Mouse (Mus musculus) limb, embryonic 11.5 days (tissue): ENCODE data around the gene Card9. TPM values are rescaled to one million over a fixed set of nuclear protein-coding genes. Genes with fewer than 3 reads are reported as not detected.

Experiments
- ATAC-seq: fragments of 200-750 bp; cut with Nextera tagmentation; 2 replicates; pipeline ENCODE4 v1.8.0; 2017; ENCODE audit warnings: low read depth; ENCODE audit not compliant: insufficient number of reproducible peaks, low FRiP score, low TSS enrichment
- DNase-seq: peaks from one replicate; pipeline ENCODE4 v3.0.0-alpha.2; 2015; ENCODE audit warnings: low spot score
- H3K27ac ChIP-seq: fragments of 300-500 bp; sonication (generic); replicated peaks from 2 replicates; pipeline ENCODE4 v1.5.1; 2014; ENCODE audit warnings: low read depth, mild to moderate bottlenecking, low read length
- H3K27me3 ChIP-seq: fragments of 300-500 bp; sonication (generic); 2 replicates; pipeline ENCODE4 v1.6.1; 2014; ENCODE audit warnings: mild to moderate bottlenecking, low read length, mixed read lengths; ENCODE audit not compliant: control insufficient read depth, insufficient read depth
- H3K36me3 ChIP-seq: fragments of 300-500 bp; sonication (generic); 2 replicates; pipeline ENCODE4 v1.6.1; 2014; ENCODE audit warnings: mild to moderate bottlenecking, low read length, moderate library complexity, mixed read lengths; ENCODE audit not compliant: control insufficient read depth, insufficient read depth
- H3K4me1 ChIP-seq: fragments of 300-500 bp; sonication (generic); 2 replicates; pipeline ENCODE4 v1.6.1; 2014; ENCODE audit warnings: low read length, mixed read lengths; ENCODE audit not compliant: control insufficient read depth, insufficient read depth
- H3K4me2 ChIP-seq: fragments of 300-500 bp; sonication (generic); 2 replicates; pipeline ENCODE4 v1.6.1; 2014; ENCODE audit warnings: low read depth, mild to moderate bottlenecking, moderate library complexity; ENCODE audit not compliant: severe bottlenecking
- H3K4me3 ChIP-seq: fragments of 300-500 bp; sonication (generic); 2 replicates; pipeline ENCODE4 v1.5.1; 2014; ENCODE audit warnings: low read depth, low read length
- H3K9ac ChIP-seq: fragments of 300-500 bp; sonication (generic); 2 replicates; pipeline ENCODE4 v1.6.1; 2014; ENCODE audit warnings: mild to moderate bottlenecking, low read length
- H3K9me3 ChIP-seq: fragments of 300-500 bp; sonication (generic); 2 replicates; pipeline ENCODE4 v1.6.1; 2016; ENCODE audit warnings: low read length; ENCODE audit not compliant: control insufficient read depth
- WGBS: fragments of 180-500 bp; shearing (Covaris S2); extraction: QIAGEN DNeasy Blood & Tissue Kit; methylation state at CpG from one replicate; pipeline ENCODE4 v1.1.7; 2014; 5-methylcytosine and 5-hydroxymethylcytosine counted together
- polyA plus RNA-seq: library from polyadenylated mRNA; unstranded; fragments of >200 nt; fragmentation: Nextera tagmentation; extraction: Ambion mirVana; gene quantifications from 2 replicates; pipeline ENCODE4 v1.2.1, GENCODE M21; 2014

Card9 gene
- polyA plus RNA-seq, 1 experiment from 2014 or later: 1.0 TPM

- Histone ChIP-seq H3K4me3 (no peak overlapping the region), H3K27me3 (no peaks in the 10 kb centered on the region), H3K4me1 (no peaks in the 10 kb centered on the region), H3K27ac (no peak overlapping the region), H3K4me2 (no peak overlapping the region), H3K9ac (no peak overlapping the region), H3K9me3 (no peaks in the 10 kb centered on the region), H3K36me3 (peaks cover 3% of the 10 kb centered on the region)
- DNase-seq (no peak), ATAC-seq (no peak)
- 92% methylated on average over 13 of the region's 13 CpGs for WGBS
Observed at GRCm38 (mm10) chr2:26358667-26359320, 1.9 kb downstream of the Card9 start.

GRCm38 (mm10) chr2:26357484-26357883, 3.2 kb downstream of the Card9 start:
- Histone ChIP-seq H3K27ac (no peak overlapping the region), H3K36me3 (no peaks in the 10 kb centered on the region; the same call in none of the 2 replicates), H3K4me2 (no peak overlapping the region), H3K9ac (0 out of 2 replicates have a peak overlapping the region, but pooled peaks have one; percentile 12), H3K9me3 (no peaks in the 10 kb centered on the region), H3K4me3 (no peak overlapping the region), H3K27me3 (no peaks in the 10 kb centered on the region), H3K4me1 (peaks cover 3% of the 10 kb centered on the region; the same call in 1 of the 2 replicates)
- ATAC-seq (no peak), DNase-seq (no peak)
- WGBS: 58% methylated on average over 15 of the region's 15 CpGs

- Histone ChIP-seq H3K4me3 (no peak overlapping the region), H3K36me3 (no peaks in the 10 kb centered on the region; the same call in 1 of the 2 replicates), H3K27me3 (no peaks in the 10 kb centered on the region), H3K4me2 (no peak overlapping the region), H3K4me1 (peaks cover 5% of the 10 kb centered on the region; the same call in 1 of the 2 replicates), H3K9me3 (no peaks in the 10 kb centered on the region), H3K9ac (no peak overlapping the region), H3K27ac (no peak overlapping the region)
- 82% methylated on average over 7 of the region's 7 CpGs for WGBS
- DNase-seq (no peak), ATAC-seq (no peak)
Observed at GRCm38 (mm10) chr2:26356678-26357077, 4.0 kb downstream of the Card9 start.

- H3K27ac ChIP-seq: no peak overlapping the region
- peaks cover 5% of the 10 kb centered on the region; the same call in 1 of the 2 replicates for H3K4me1 ChIP-seq
- 73% methylated on average over 4 of the region's 4 CpGs for WGBS
- H3K9ac ChIP-seq: no peak overlapping the region
- H3K36me3 ChIP-seq: no peaks in the 10 kb centered on the region; the same call in 1 of the 2 replicates
- no peak overlapping the region for H3K4me3 ChIP-seq
- no peaks in the 10 kb centered on the region for H3K9me3 ChIP-seq
- no peaks in the 10 kb centered on the region for H3K27me3 ChIP-seq
- DNase-seq (no peak), ATAC-seq (no peak)
- no peak overlapping the region for H3K4me2 ChIP-seq
Observed at GRCm38 (mm10) chr2:26356231-26356630, 4.5 kb downstream of the Card9 start.

GRCm38 (mm10) chr2:26354401-26354800, 6.3 kb downstream of the Card9 start:
- H3K27ac ChIP-seq: no peak overlapping the region
- H3K4me2 ChIP-seq: no peak overlapping the region
- H3K4me1 ChIP-seq: peaks cover 7% of the 10 kb centered on the region; the same call in 1 of the 2 replicates
- 92% methylated on average over 4 of the region's 4 CpGs for WGBS
- peaks cover 5% of the 10 kb centered on the region; the same call in 1 of the 2 replicates for H3K36me3 ChIP-seq
- H3K27me3 ChIP-seq: no peaks in the 10 kb centered on the region
- no peak overlapping the region for H3K9ac ChIP-seq
- no peak for DNase-seq
- ATAC-seq: no peak
- no peaks in the 10 kb centered on the region for H3K9me3 ChIP-seq
- no peak overlapping the region; the same call in 1 of the 2 replicates for H3K4me3 ChIP-seq

- H3K27ac ChIP-seq: no peak overlapping the region
- 89% methylated on average over 11 of the region's 11 CpGs for WGBS
Observed at GRCm38 (mm10) chr2:26353066-26353980, 7.4 kb downstream of the Card9 start.

GRCm38 (mm10) chr2:26352291-26352910, 8.3 kb downstream of the Card9 start:
- peaks cover 7% of the 10 kb centered on the region; the same call in 1 of the 2 replicates for H3K4me1 ChIP-seq
- H3K36me3 ChIP-seq: peaks cover 13% of the 10 kb centered on the region
- H3K4me3 ChIP-seq: peak overlapping the region; percentile 81
- H3K27ac ChIP-seq: no peak overlapping the region
- ATAC-seq (peak; percentile 3; the same call in 1 of the 2 replicates), DNase-seq (no peak)
- peak overlapping the region; percentile 90 for H3K9ac ChIP-seq
- H3K27me3 ChIP-seq: no peaks in the 10 kb centered on the region
- 3% methylated on average over 36 of the region's 36 CpGs for WGBS
- no peaks in the 10 kb centered on the region for H3K9me3 ChIP-seq
- peak overlapping the region; percentile 96 for H3K4me2 ChIP-seq

More at GRCm38 (mm10) chr2:26353066-26353980, 7.4 kb downstream of the Card9 start:
- no peaks in the 10 kb centered on the region for H3K27me3 ChIP-seq
- no peak overlapping the region for H3K4me3 ChIP-seq
- peaks cover 7% of the 10 kb centered on the region; the same call in 1 of the 2 replicates for H3K4me1 ChIP-seq
- peaks cover 13% of the 10 kb centered on the region for H3K36me3 ChIP-seq
- ATAC-seq (no peak), DNase-seq (no peak)
- H3K9ac ChIP-seq: no peak overlapping the region
- H3K9me3 ChIP-seq: no peaks in the 10 kb centered on the region
- peak overlapping the region; percentile 96 for H3K4me2 ChIP-seq
